Mouse (Mus musculus): ENCODE results near the gene Txlna.

DNA sequence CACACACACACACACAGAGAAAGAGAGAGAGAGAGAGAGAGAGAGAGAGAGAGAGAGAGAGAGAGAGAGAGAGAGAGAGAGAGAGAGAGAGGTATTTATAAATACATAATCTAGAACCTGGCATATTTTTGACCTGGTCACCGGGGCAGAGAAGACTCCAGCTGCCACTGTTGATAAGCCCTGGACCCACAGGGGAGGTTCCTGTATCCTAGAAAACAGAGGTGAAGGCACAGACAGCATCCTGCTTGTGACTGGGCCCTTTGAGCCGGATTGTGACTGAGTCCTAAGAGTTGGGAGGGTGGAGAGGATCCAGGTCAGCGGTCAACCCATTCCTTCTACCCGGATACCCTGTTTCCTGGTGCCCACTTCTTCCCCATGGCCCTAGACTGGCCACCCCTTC is 52.0 kb downstream of the Txlna start:
- TF ChIP-seq KAT2A (IDR thresholded peaks at IDR 0.05; ENCODE audit: insufficient replicate concordance, low read length) (no peak), NELFE (IDR thresholded peaks at IDR 0.05; ENCODE audit: low read depth, low read length) (no peak), GABPA (IDR thresholded peaks at IDR 0.05; ENCODE audit: insufficient replicate concordance, low read depth, low read length) (no peak), MAFK (IDR thresholded peaks at IDR 0.05; ENCODE audit: insufficient replicate concordance, low read length) (no peak), POLR2A (IDR thresholded peaks at IDR 0.05; ENCODE audit: low read depth, low read length) (no peak), JUN (IDR thresholded peaks at IDR 0.05; ENCODE audit: insufficient read depth, low read depth, low read length) (no peak), CTCF (conservative IDR thresholded peaks at IDR 0.05 in 1 of 2, IDR thresholded peaks at IDR 0.05 in 1 of 2; ENCODE audit: low read depth in 2 of 2, low read length in 2 of 2) (no peak), SIN3A (IDR thresholded peaks at IDR 0.05; ENCODE audit: low read length) (no peak)

Measured in CH12.LX (cell line).